Mouse (Mus musculus) hindbrain, embryonic 15.5 days (tissue): ENCODE measurements at regions not wholly inside any gene's neighbourhood (a gene's known extent, or its start where the extent isn't known, plus 50 kb on each side); places are given as distances from the start of the nearest gene placed in this dataset.

ENCODE experiments used
- ATAC-seq: fragments of 200-750 bp; cut with Nextera tagmentation; 2 replicates; pipeline ENCODE4 v1.8.0; 2017; ENCODE audit warnings: low read depth, moderate number of reproducible peaks, moderate TSS enrichment; ENCODE audit not compliant: low FRiP score
- H3K27ac ChIP-seq: fragments of 300-500 bp; sonication (generic); replicated peaks from 2 replicates; pipeline ENCODE4 v1.5.1; 2015; ENCODE audit warnings: mild to moderate bottlenecking, inconsistent platforms
- H3K27me3 ChIP-seq: fragments of 300-500 bp; sonication (generic); 2 replicates; pipeline ENCODE4 v1.6.1; 2015; ENCODE audit warnings: control low read depth, inconsistent platforms
- H3K36me3 ChIP-seq: fragments of 300-500 bp; sonication (generic); 2 replicates; pipeline ENCODE4 v1.6.1; 2015; ENCODE audit warnings: control low read depth, inconsistent platforms
- H3K4me1 ChIP-seq: fragments of 300-500 bp; sonication (generic); replicated peaks from 2 replicates; pipeline ENCODE4 v1.6.1; 2015; ENCODE audit warnings: control low read depth, inconsistent platforms
- H3K4me2 ChIP-seq: fragments of 300-500 bp; sonication (generic); 2 replicates; pipeline ENCODE4 v1.6.1; 2015; ENCODE audit warnings: moderate library complexity, mild to moderate bottlenecking, inconsistent platforms
- H3K4me3 ChIP-seq: fragments of 300-500 bp; sonication (generic); 2 replicates; pipeline ENCODE4 v1.5.1; 2015; ENCODE audit warnings: mild to moderate bottlenecking, inconsistent platforms
- H3K9ac ChIP-seq: fragments of 300-500 bp; sonication (generic); 2 replicates; pipeline ENCODE4 v1.6.1; 2015; ENCODE audit warnings: inconsistent platforms
- H3K9me3 ChIP-seq: fragments of 300-500 bp; sonication (generic); 2 replicates; pipeline ENCODE4 v1.6.1; 2016; ENCODE audit warnings: control low read depth, inconsistent platforms
- WGBS: fragments of 180-500 bp; shearing (Covaris S2); methylation state at CpG from one replicate; pipeline ENCODE4 v1.1.7; 2015; 5-methylcytosine and 5-hydroxymethylcytosine counted together

GRCm38 (mm10) chr4:142898994-142899393, 313.8 kb downstream of the Prdm2 start:
- Histone ChIP-seq H3K9me3 (no peaks in the 10 kb centered on the region), H3K4me3 (no peak overlapping the region), H3K27me3 (no peaks in the 10 kb centered on the region), H3K4me1 (0 out of 2 replicates have a peak, but pooled peaks cover 3% of the 10 kb centered on the region), H3K27ac (no peak overlapping the region), H3K4me2 (no peak overlapping the region), H3K36me3 (no peaks in the 10 kb centered on the region), H3K9ac (no peak overlapping the region)
- ATAC-seq, result no peak
- WGBS, result 93% methylated on average over 1 of the region's 1 CpGs

DNA sequence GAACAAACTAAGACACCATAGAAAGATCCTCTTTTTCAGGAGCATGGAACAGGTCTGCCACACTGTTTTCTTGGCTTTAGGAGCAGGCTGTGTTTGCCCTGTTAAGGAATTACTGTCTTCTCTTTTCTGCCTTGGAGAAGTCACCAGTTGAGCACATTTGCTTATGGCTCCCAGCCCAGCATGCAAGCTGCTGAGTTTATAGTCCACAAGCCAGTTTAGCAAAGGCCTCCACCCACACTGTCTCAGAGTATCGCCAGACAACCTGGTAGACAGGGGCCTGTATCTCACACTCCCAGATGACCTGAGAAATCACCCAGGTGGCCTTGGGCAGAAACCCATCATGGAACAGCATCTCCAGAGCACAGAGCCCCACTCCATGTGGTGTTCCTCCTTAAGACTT, 322.1 kb downstream of the Prdm2 start:
- no peak overlapping the region for H3K4me3 ChIP-seq
- no peaks in the 10 kb centered on the region for H3K36me3 ChIP-seq
- WGBS, result 88% methylated on average over 1 of the region's 1 CpGs
- no peak overlapping the region for H3K27ac ChIP-seq
- H3K27me3 ChIP-seq, result no peaks in the 10 kb centered on the region
- H3K9me3 ChIP-seq, result no peaks in the 10 kb centered on the region
- peaks cover 13% of the 10 kb centered on the region for H3K4me1 ChIP-seq
- no peak for ATAC-seq
- no peak overlapping the region for H3K9ac ChIP-seq
- no peak overlapping the region for H3K4me2 ChIP-seq

GRCm38 (mm10) chr4:142888891-142889290, 323.9 kb downstream of the Prdm2 start:
- Histone ChIP-seq H3K27me3 (no peaks in the 10 kb centered on the region), H3K9me3 (no peaks in the 10 kb centered on the region)

DNA sequence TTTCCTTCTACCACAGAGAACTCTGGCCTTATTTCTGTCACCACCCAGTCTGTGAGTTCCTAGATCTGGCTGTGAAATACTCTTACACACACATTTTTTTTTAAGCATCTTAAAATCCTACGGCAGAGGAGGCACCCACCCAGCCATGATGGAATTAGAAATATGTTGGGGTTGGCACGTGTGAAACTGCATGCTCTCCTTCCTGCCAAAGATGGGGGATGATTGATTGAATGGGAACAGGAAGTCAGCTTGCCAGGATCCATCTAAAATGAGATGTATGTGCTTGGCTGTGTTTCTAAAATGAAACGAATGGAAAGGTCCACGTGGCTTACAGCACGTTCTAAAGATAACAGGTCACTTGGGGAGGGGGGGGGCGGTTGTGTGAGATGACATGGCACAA, 324.9 kb downstream of the Prdm2 start:
- no peaks in the 10 kb centered on the region for H3K9me3 ChIP-seq
- H3K4me1 ChIP-seq, result peaks cover 13% of the 10 kb centered on the region
- H3K4me2 ChIP-seq, result no peak overlapping the region
- 50% methylated on average over 6 of the region's 6 CpGs for WGBS
- H3K27ac ChIP-seq, result no peak overlapping the region
- no peak overlapping the region for H3K9ac ChIP-seq
- no peaks in the 10 kb centered on the region for H3K36me3 ChIP-seq
- no peak overlapping the region for H3K4me3 ChIP-seq
- H3K27me3 ChIP-seq, result no peaks in the 10 kb centered on the region
- no peak for ATAC-seq

More at GRCm38 (mm10) chr4:142888891-142889290, 323.9 kb downstream of the Prdm2 start:
- no peak for ATAC-seq
- WGBS, result 82% methylated on average over 4 of the region's 4 CpGs
- Histone ChIP-seq H3K4me2 (no peak overlapping the region), H3K36me3 (no peaks in the 10 kb centered on the region), H3K9ac (no peak overlapping the region), H3K27ac (no peak overlapping the region), H3K4me1 (peaks cover 13% of the 10 kb centered on the region), H3K4me3 (no peak overlapping the region)

GRCm38 (mm10) chr4:142880323-142880759, 332.5 kb downstream of the Prdm2 start:
- Histone ChIP-seq H3K4me3 (no peak overlapping the region), H3K27me3 (no peaks in the 10 kb centered on the region), H3K27ac (no peak overlapping the region), H3K9ac (no peak overlapping the region), H3K9me3 (no peaks in the 10 kb centered on the region), H3K4me2 (no peak overlapping the region), H3K36me3 (no peaks in the 10 kb centered on the region), H3K4me1 (peaks cover 9% of the 10 kb centered on the region)
- peak; percentile 76; the same call in 1 of the 2 replicates for ATAC-seq
- 13% methylated on average over 2 of the region's 2 CpGs for WGBS

GRCm38 (mm10) chr4:142876151-142876550, 336.6 kb downstream of the Prdm2 start:
- no peak for ATAC-seq
- H3K4me1 ChIP-seq, result peaks cover 15% of the 10 kb centered on the region
- H3K4me3 ChIP-seq, result no peak overlapping the region
- H3K27me3 ChIP-seq, result no peaks in the 10 kb centered on the region
- H3K27ac ChIP-seq, result no peak overlapping the region
- no peaks in the 10 kb centered on the region for H3K36me3 ChIP-seq
- no peak overlapping the region for H3K9ac ChIP-seq
- no peak overlapping the region for H3K4me2 ChIP-seq
- no peaks in the 10 kb centered on the region for H3K9me3 ChIP-seq
- WGBS, result 85% methylated on average over 3 of the region's 3 CpGs

DNA sequence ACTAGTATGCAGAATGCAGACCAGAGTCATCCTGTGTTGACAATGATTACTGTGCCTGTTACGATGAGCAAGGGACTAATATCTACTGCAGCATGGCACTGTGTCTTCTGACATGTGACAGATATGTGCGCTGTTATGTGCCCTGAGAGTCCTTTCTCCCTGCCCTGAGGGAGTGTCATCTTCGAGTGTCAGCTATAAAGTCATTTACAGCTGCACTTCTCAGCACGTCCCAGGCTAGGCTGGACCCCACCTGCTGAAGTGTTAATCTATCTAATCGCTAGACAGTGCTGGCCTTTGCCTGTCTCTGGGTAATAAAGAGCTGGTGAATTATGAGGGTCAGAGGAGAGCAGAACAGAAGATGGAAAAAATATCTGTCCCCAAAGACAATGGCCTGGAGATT, 337.7 kb downstream of the Prdm2 start:
- no peak overlapping the region for H3K27ac ChIP-seq
- 48% methylated on average over 5 of the region's 5 CpGs for WGBS
- no peaks in the 10 kb centered on the region for H3K9me3 ChIP-seq

GRCm38 (mm10) chr4:142866341-142866740, 346.5 kb downstream of the Prdm2 start:
- H3K36me3 ChIP-seq, result no peaks in the 10 kb centered on the region

More for the DNA sequence above, 337.7 kb downstream of the Prdm2 start:
- Histone ChIP-seq H3K36me3 (no peaks in the 10 kb centered on the region), H3K4me3 (no peak overlapping the region), H3K4me1 (peaks cover 11% of the 10 kb centered on the region), H3K27me3 (no peaks in the 10 kb centered on the region), H3K4me2 (no peak overlapping the region), H3K9ac (no peak overlapping the region)
- peak; percentile 72; the same call in 1 of the 2 replicates for ATAC-seq

GRCm38 (mm10) chr4:142865593-142865992, 347.2 kb downstream of the Prdm2 start:
- Histone ChIP-seq H3K27ac (no peak overlapping the region), H3K9me3 (no peaks in the 10 kb centered on the region), H3K36me3 (no peaks in the 10 kb centered on the region), H3K4me2 (no peak overlapping the region), H3K27me3 (no peaks in the 10 kb centered on the region), H3K9ac (no peak overlapping the region), H3K4me1 (no peaks in the 10 kb centered on the region), H3K4me3 (no peak overlapping the region)
- WGBS, result 91% methylated on average over 2 of the region's 2 CpGs
- no peak for ATAC-seq

More at GRCm38 (mm10) chr4:142866341-142866740, 346.5 kb downstream of the Prdm2 start:
- Histone ChIP-seq H3K27ac (no peak overlapping the region), H3K4me2 (no peak overlapping the region), H3K9ac (no peak overlapping the region), H3K4me3 (no peak overlapping the region), H3K9me3 (no peaks in the 10 kb centered on the region), H3K4me1 (no peaks in the 10 kb centered on the region), H3K27me3 (no peaks in the 10 kb centered on the region)
- ATAC-seq, result no peak
- WGBS, result 88% methylated on average over 7 of the region's 7 CpGs

GRCm38 (mm10) chr4:142863939-142864338, 348.9 kb downstream of the Prdm2 start:
- no peak for ATAC-seq

GRCm38 (mm10) chr4:142860441-142860840, 352.4 kb downstream of the Prdm2 start:
- H3K9me3 ChIP-seq, result no peaks in the 10 kb centered on the region
- no peak overlapping the region for H3K9ac ChIP-seq
- peaks cover 12% of the 10 kb centered on the region for H3K4me1 ChIP-seq
- no peak for ATAC-seq
- H3K36me3 ChIP-seq, result no peaks in the 10 kb centered on the region
- no peak overlapping the region for H3K27ac ChIP-seq
- H3K27me3 ChIP-seq, result no peaks in the 10 kb centered on the region
- WGBS, result 87% methylated on average over 3 of the region's 3 CpGs
- H3K4me2 ChIP-seq, result no peak overlapping the region
- no peak overlapping the region for H3K4me3 ChIP-seq

More at GRCm38 (mm10) chr4:142863939-142864338, 348.9 kb downstream of the Prdm2 start:
- no peak overlapping the region for H3K9ac ChIP-seq
- H3K36me3 ChIP-seq, result no peaks in the 10 kb centered on the region
- 79% methylated on average over 5 of the region's 5 CpGs for WGBS
- no peaks in the 10 kb centered on the region for H3K27me3 ChIP-seq
- H3K9me3 ChIP-seq, result no peaks in the 10 kb centered on the region
- H3K4me3 ChIP-seq, result no peak overlapping the region
- no peak overlapping the region for H3K4me2 ChIP-seq
- H3K4me1 ChIP-seq, result no peaks in the 10 kb centered on the region
- H3K27ac ChIP-seq, result no peak overlapping the region

DNA sequence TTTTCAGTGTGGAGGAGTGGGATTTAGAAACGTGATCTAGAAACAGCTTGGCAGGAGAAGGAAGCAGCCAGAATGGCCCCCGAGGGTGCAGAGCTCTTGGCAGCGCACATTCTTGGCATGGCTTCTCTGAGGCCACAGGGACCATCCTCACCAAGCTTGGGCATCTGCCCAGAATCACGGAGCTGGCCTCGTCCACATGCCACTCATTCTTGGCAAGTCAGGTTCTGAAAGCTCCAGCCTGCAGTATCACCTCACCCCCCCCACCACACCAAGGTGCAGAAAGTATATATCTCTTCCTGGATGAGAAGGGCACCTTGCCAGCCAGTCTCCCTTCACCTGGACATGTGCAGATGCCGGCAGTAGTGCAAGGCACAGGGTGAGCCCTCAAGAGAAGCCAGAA, 356.2 kb downstream of the Prdm2 start:
- no peak overlapping the region for H3K4me2 ChIP-seq
- H3K4me3 ChIP-seq, result no peak overlapping the region
- H3K4me1 ChIP-seq, result peaks cover 12% of the 10 kb centered on the region
- 0 out of 2 replicates have a peak overlapping the region, but pooled peaks have one; percentile 10 for H3K27ac ChIP-seq
- no peaks in the 10 kb centered on the region for H3K9me3 ChIP-seq
- no peaks in the 10 kb centered on the region for H3K36me3 ChIP-seq
- peak; percentile 51 for ATAC-seq
- WGBS, result 37% methylated on average over 6 of the region's 6 CpGs
- H3K27me3 ChIP-seq, result no peaks in the 10 kb centered on the region
- H3K9ac ChIP-seq, result no peak overlapping the region

GRCm38 (mm10) chr4:142855635-142856034, 357.2 kb downstream of the Prdm2 start:
- no peak overlapping the region for H3K27ac ChIP-seq
- no peak overlapping the region for H3K4me3 ChIP-seq
- ATAC-seq, result no peak
- WGBS, result 92% methylated on average over 6 of the region's 6 CpGs
- no peak overlapping the region for H3K4me2 ChIP-seq
- H3K27me3 ChIP-seq, result no peaks in the 10 kb centered on the region
- no peaks in the 10 kb centered on the region for H3K9me3 ChIP-seq
- H3K36me3 ChIP-seq, result no peaks in the 10 kb centered on the region
- H3K4me1 ChIP-seq, result peaks cover 12% of the 10 kb centered on the region
- no peak overlapping the region for H3K9ac ChIP-seq
